Mouse (Mus musculus) heart, postnatal 36 days (tissue): ENCODE data around the gene Cst9. TPM values are rescaled to one million over a fixed set of nuclear protein-coding genes. Genes with fewer than 3 reads are reported as not detected.

ENCODE experiments used
- DNase-seq, 2 experiments: peaks; one replicate each; pipeline ENCODE4 v3.0.0; 2021 to 2022
- intact Hi-C: fragments of 180-260 bp; cut with DNase I; formaldehyde crosslinking; loops from one replicate; pipeline ENCODE4 v1.15.1; 2025
- total RNA-seq, 2 experiments: library from RNA; stranded (reverse); gene quantifications; 2 replicates each; pipeline ENCODE4 v1.2.3; 2021

Cst9 gene
- total RNA-seq, 2 experiments from 2014 or later = 0.68 to 1.2 TPM

GRCm38 (mm10) chr2:148874617-148875334 lies 39.8 kb downstream of the Cst9 start:
- no peak for DNase-seq
- intact Hi-C loops = loop anchor here (2.0 to 10.0 kb wide), 4 partner anchors 16 to 1860 kb away; partner anchors contain the start of gene Xrn2

- intact Hi-C loops = loop anchor here (2.0 to 10.0 kb wide), 4 partner anchors 15 to 1861 kb away; partner anchors contain the start of gene Xrn2
- peak; percentile 94 to 95 for DNase-seq
These were observed 40.4 kb downstream of the Cst9 start, which contains the start of gene Cst3 for GRCm38 (mm10) chr2:148875335-148875811. TSS of gene Cst3 (minus strand) at chr2:148875692.

GRCm38 (mm10) chr2:148877016-148877770 lies 42.2 kb downstream of the Cst9 start:
- intact Hi-C loops = loop anchor here (10.0 kb wide), 1 partner anchor 1862 kb away; the partner anchor contains the start of gene Xrn2
- peak; percentile 66 to 68 for DNase-seq

GRCm38 (mm10) chr2:148878641-148879130 lies 43.7 kb downstream of the Cst9 start:
- intact Hi-C loops = loop anchor here (10.0 kb wide), 1 partner anchor 1864 kb away; the partner anchor contains the start of gene Xrn2
- no peak for DNase-seq

GRCm38 (mm10) chr2:148879199-148879598 lies 44.3 kb downstream of the Cst9 start:
- peak in 1 of 2 experiments; percentile 56 for DNase-seq
- intact Hi-C loops = loop anchor here (10.0 kb wide), 1 partner anchor 1864 kb away; the partner anchor contains the start of gene Xrn2

DNA sequence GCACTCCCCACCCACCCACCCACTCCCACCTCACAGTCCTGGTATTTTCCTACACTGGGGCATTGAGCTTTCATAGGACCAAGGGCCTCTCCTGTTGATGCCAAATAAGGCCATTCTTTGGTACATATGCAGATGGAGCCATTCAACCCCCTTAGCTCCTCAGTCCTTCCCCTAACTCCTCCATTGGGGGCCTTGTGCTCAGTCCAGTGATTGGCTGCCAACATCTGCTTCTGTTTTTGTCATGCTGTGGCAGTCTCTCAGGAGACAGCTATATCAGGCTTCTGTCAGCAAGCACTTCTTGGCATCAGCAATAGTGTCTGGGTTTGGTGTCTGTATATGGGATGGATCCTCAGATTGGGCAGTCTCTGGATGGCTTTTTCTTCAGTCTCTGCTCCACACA lies 49.8 kb downstream of the Cst9 start:
- DNase-seq = no peak
- intact Hi-C loops = no loop called here

Other genes with a start within 250 kb of the Cst9 start
- gene Nxt1, start 162.5 kb upstream of the Cst9 start, total RNA-seq = 10 to 100 TPM in 1 of 2 experiments, 1 to 10 TPM in 1; 7.1 to 10.2 TPM
- 10 to 100 TPM; 23.0 to 26.3 TPM for gene Gzf1, start 154.1 kb upstream of the Cst9 start, total RNA-seq
- gene Napb, start 102.7 kb upstream of the Cst9 start, total RNA-seq = 1 to 10 TPM; 1.1 to 1.2 TPM
- not detected for gene Cstl1, start 84.8 kb upstream of the Cst9 start, total RNA-seq
- gene Cst11, start 63.6 kb upstream of the Cst9 start, total RNA-seq = not detected
- gene 8030411F24Rik, start 53.1 kb upstream of the Cst9 start, total RNA-seq = not detected
- not detected for gene Cst12, start 45.8 kb upstream of the Cst9 start, total RNA-seq
- gene Cst8, start 36.4 kb upstream of the Cst9 start, total RNA-seq = not detected
- gene Cst13, start 15.1 kb upstream of the Cst9 start, total RNA-seq = not detected
- gene 9230104L09Rik, start 29.9 kb downstream of the Cst9 start, total RNA-seq = under 1 TPM in 1 of 2 experiments, not detected in 1; 0.70 TPM
- 1,000 to 10,000 TPM; 1,014 to 1,057 TPM for gene Cst3, start 40.5 kb downstream of the Cst9 start, total RNA-seq
- gene Gm1330, start 168.1 kb downstream of the Cst9 start, total RNA-seq = not detected
- gene Gm10750, start 182.1 kb downstream of the Cst9 start, total RNA-seq = not detected